Mouse (Mus musculus): ENCODE results near the gene Wdtc1.

Gene Wdtc1

DNA sequence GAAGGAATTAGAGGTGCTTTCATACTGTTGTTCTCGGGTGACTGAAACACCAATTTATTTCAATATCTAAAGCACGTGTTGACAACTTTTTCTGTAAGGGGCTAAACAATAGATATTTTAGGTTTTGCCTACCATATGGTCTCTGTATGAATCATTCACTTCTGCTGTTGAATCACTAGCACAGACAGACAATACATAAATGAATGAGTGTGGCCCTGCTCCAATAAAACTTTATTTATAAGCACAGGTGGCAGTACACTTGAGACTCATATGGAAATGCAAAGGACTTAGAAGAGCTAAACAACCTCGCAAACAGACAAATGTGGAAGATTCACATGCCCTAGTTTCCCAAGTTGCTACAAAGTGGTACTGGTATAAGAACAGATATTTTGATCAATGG is 33.6 kb downstream of the Wdtc1 start:
- no peak for DNase-seq (ENCODE audit: low read depth)

DNA sequence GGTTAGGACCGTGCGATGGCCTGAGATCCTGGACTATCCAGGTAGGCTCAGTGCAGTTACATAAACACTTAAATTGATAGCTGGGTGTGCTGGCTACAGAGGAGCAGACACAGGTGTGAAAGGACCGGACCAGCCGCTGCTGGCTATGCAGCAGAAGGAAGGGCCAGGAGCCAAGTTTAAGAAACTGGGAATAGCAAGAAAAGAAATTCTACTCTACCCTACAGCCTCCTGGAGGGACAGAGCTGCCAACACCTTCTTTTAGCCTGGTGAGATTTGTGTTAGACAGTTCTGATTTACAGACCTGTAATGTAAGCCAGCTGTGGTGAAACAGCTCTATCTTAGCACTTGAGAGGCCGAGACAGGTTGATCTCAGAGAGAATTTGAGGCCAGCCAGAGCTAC is 37.3 kb downstream of the Wdtc1 start:
- no peak for DNase-seq (ENCODE audit: low read depth)

DNA sequence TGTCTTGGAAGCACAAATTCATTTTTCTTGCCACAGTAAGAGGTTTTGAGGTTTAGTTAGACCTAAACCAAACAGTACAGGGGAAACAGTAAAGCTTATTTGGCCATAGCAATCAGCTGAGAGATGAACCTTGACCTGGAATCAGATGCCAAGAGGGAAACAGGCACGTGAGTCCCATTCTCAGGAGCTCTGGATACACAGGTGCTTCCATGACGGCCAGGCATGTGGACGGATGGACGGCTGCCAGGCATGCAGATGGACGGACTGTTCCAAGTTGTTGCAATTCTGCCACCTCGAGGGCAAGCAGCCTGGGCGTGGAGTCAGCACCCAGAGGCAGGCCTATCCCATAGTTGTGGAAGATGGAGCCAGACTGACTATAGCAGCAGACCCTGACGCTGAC is 38.4 kb downstream of the Wdtc1 start:
- no peak for DNase-seq (ENCODE audit: low read depth)

DNA sequence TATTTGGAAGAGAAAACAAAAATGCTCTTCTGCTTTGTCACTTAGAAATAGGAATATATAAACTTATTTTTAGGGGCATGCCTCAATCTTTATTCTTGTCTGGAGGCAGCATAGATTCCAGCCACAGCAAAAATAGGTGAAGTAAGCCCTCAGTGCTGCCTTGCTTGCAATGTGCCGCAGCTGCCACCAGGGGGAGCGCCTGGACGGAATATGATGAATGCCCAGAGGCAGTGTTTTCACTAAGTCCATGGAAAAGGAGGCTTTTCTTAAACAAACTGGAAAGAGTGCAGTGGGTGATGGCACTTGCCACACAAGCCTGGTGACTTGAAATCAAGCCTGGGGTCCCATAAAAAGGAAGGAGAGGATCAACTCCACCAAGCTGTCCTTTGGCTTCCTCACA is 43.3 kb downstream of the Wdtc1 start:
- peak; percentile 56 for DNase-seq (ENCODE audit: low read depth)

DNA sequence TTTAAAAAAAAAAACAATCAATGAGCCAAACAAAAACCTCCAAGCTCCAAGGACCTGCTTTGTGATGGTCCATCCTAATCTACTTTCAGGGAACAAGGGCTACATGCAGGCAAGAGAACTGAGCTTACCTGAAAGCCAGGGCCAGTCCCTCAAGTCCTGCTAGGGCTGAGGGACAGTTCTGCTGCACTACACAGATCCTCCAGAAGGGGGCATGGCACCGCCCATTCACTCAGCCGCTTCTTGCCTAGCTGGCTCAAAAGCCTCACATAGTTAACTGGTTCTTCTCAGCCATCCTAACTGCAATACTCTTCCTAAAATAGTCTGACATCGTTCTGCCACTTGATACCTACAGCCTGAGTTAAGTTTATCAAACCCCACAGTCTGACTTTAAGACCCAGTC is 46.0 kb downstream of the Wdtc1 start:
- peak; percentile 49 for DNase-seq (ENCODE audit: low read depth)

DNA sequence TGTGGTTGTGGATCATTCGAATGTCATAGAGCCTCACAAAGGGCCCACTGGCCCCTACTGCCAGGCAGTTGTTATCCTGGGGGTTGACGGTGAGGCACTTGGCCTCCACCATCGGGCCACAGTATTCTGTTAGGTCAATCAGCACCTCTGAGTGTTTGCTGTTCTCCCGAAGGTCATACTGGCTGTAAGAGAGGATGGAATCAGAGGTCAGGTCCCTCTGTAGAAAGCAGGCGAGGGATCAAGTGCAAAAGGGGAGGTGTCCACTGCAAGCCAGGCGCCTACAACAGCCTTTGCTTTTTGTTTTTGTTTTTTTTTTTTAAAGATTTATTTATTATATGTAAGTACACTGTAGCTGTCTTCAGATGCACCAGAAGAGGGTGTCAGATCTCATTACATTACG is 47.5 kb downstream of the Wdtc1 start:
- DNase-seq (ENCODE audit: low read depth), result no peak

DNA sequence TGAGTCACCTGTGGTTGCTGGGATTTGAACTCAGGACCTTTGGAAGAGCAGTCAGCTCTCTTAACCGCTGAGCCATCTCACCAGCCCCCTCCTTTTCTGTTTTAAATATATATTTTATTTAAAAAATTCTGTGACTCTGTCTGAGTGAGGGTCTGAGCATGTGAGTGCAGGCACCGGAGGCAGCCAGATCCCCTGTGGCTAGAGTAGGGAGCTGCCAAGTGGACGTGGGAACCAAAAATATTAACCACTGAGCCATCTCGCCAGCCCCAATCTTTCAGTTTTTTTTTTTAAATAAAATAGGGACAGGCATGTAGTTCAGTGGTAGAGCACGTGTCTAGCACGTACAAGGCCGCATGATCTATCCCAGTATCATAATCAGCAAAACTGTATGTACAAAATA is 48.5 kb downstream of the Wdtc1 start:
- no peak for DNase-seq (ENCODE audit: low read depth)

DNA sequence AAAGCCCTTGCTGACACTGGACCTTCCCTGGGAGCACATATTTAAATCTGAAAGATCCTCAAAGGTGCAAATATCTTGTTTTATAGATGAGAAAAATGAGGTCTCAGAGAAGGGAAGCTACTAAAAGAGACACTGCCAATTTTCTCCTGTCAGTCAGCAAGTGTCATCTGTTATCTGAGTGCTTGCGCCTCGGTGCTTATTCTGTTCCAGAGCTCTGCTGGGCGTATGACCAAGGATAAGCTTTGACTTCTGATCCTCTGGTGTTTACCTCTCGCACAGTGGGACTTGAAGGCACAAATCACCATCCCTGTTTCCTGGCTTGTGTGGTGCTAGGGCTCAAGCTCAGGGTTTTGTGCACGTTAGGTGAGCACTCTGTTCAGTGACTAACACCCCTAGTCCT is 50.6 kb downstream of the Wdtc1 start:
- DNase-seq (ENCODE audit: low read depth), result no peak

DNA sequence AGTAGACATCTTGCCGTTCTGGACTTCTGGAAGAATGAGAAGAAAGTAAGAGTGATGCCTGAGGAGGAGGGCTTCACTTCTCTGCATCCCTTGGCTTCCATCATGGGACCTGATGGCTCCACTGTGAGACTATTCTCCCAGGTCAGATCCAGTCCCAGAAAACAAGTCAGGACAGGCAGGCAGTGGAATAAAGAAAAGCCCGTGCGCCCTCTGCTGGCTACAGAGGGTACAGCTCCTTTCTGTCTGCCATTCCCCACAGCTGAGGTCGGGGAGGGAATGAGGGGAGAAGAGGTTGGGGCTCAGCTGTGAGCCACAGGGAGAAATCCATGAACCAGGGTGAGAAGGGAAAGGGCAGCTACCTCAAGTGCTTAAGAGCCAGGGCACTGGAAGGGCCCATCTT is 51.5 kb downstream of the Wdtc1 start:
- no peak for DNase-seq (ENCODE audit: low read depth)

DNA sequence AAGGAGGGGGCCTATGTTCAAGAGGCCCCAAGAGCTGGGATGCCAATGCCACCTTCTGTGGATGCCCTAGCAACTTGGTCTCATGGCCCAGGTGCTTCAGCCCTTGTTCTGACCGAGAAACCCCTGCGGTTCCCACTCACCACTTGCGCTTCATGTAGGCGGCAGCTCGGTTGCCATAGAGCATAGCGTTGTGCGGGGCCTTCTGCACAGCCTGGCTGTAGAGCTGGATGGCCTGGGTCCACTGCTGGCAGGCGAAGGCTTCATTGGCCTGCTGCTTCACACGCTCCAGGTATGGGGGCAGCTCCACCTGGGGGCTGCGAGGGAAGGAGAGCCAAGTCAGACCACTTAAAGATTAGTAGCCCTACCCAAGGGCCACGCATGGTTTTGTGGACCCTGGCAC is 52.9 kb downstream of the Wdtc1 start:
- no peak for DNase-seq (ENCODE audit: low read depth)

DNA sequence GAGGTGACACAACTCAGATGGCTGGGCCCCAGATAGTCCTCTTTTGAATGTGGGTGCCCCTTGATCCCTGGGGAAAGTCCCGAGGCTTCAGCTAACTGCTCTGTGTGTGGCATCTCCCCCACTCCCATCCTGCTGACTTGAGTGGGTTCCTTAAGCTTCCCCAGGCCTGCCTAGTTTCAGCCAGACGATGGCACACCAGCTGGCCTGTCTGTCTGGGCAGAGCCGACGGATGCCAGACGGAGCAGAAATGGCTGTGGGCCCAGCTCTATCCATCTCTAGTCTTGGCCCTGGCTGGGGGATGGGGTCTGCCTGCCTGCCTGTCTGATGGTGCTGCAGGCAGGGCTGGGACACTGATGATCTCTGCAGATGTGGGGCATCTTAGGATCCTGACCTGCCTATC is 53.6 kb downstream of the Wdtc1 start:
- DNase-seq (ENCODE audit: low read depth), result no peak

DNA sequence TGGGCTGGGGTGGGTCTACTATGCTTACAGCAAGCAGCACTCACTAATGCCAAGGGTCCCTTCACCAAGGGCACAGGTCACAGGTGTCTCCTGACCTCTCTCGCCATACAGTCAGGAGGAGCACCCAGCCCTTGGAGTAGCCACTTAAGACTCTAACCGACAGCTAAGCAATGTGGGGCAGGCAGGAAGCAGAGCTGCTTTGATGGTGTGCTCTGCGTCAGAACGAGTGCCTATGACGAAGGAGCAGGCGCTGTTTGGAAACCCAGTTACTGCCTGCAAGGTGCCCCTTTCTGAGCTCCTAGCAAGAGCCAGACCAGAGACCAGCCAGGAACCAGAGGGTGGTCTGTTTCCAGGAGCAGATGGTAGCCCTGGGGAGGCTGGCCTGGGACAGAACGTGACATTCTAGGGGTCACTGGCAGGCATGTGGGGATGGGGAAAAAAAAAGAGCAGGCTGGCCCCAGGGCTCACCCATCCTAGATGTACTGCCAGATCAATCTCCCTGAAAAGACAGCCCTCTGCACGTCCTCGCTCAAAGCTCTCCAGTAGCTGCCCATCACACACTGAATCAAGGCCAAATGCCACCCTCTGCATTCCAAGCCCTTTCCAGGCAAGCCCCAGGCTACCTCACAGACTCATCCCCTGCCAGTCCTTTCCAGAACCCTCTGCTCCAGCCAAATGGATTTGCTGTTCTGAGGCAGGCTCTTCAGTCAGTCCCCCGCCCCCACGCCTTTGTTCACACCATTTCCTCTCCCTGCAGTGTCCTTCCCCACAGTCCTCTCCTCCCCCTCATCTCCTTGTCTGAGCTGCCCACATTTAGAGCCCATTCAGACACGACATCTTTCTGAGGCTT is 54.5 kb downstream of the Wdtc1 start:
- DNase-seq (ENCODE audit: low read depth), result no peak

DNA sequence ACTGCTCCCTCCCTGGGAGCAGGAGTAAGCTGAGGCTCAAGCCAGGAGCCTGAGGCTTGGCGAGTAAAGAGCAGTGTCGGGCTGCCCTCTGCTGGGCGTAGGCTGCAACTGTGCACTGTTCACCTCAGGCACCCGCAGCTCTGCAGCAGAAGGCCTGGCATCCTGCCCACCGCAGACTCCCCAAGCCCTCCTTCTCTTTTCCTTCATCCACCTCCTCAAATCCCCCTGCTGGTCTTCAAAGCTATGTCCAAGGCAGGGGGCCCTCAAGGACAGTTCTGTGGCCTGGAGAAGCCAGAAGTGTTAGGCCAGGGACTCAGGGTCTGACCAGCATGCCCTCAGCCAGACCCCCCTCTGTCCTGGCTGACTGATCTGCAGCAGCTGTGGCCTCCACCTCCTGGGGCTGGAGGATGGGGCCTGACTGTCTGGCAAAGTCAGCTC is 55.5 kb downstream of the Wdtc1 start:
- DNase-seq (ENCODE audit: low read depth), result peak; percentile 41

DNA sequence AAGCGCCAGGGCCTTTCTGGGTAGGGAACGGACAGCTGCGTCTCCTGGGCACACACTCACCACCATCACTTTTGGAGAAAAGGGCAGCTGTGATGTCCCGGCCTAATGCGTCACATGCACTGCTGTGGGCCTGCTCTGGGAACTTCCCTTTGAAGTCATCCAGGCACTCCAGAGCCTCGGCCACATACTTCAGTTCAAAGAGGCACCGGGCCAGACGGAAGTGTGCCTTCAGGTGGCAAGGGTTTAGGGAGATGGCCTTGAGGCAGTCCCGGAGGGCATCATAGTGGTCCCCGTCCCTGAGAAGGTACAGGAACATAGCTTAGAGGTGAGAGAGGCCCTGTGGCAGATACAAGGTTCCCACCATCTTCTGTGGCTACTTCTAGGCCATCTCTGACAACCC is 55.9 kb downstream of the Wdtc1 start:
- DNase-seq (ENCODE audit: low read depth), result no peak

DNA sequence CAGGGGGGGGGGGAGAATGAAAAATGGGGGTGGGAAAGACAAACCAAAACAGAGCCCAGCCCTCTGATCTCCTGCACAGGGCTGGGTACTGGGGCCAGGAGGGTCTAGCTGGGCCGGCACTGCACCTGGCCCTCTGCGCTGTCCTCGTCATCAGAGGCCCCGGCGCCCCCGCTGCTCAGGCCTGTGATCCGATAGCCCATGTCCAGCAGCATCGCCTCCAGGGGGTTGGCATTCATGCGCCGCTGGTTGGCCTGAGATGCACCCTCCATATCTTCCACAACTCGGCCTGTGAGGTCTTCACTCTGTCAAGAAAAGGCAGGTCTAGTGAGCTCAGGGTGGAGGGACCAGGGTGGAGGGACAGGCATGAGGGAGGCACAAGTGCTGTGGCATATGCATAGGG is 59.2 kb downstream of the Wdtc1 start:
- DNase-seq (ENCODE audit: low read depth), result no peak

DNA sequence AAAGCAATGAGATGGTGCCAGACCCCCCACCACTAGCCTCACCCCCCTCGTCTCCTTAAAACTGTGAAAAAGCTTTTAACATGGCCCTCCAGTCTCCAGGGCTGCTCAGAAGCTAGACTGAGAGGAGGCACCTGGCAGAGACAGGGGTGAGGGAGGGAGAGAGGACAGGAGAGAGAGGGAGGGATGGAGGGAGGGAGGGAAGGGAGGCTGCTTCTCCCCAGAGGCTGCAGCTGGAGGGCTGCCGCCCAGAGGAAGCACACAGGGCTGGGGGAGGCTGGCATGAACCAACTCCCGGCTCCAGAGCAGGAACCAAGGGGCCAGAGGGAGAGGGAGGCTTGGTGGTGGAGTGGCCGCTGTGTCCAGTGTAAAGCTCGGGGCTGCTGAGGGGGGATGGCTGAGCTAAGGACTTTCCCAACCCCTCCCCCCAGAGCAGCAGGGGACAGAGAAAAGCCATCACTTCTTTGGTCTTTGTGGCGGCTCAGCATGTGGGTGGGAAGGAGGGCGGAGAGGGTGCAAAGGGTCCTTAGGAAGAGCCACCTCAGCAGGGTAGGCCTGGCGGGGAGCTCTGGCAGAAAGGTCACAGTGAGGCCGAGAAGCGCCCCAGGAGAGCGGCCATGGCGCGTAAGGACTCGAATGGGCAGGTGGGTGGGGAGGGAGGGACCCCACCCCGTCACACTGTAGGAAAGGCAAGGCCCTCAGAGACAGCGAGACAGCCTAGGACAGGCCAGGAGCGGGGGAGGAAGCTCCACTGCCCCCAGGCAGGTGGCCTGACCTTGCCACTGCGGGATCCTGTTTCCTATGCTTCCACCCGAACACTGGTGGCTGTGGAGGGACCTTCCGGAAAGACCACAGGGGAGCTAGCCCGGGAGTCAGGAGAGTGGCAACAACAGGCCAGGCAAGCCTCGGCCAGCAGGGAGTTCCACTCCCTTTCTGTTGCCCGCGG is 60.1 kb downstream of the Wdtc1 start:
- no peak for DNase-seq (ENCODE audit: low read depth)

DNA sequence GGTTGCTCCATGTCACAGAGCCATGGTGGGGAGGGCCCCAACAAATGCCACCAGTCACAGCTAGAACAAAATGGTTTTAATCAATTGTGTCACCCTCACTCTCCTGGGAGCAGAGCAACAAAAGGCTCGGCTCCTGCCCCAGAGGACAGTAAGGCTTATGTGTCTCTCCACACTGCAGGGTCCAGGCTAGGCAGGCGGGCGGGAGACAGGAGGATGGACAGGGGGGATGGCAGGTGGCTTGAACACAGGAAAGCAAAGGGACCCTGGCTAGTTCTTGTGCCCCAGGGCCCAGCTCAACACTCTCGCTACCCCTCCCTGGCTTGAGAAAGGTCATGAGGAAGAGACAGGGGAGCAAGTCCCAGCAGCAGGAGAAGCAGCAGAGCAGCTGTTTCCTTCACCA is 60.9 kb downstream of the Wdtc1 start:
- no peak for DNase-seq (ENCODE audit: low read depth)

DNA sequence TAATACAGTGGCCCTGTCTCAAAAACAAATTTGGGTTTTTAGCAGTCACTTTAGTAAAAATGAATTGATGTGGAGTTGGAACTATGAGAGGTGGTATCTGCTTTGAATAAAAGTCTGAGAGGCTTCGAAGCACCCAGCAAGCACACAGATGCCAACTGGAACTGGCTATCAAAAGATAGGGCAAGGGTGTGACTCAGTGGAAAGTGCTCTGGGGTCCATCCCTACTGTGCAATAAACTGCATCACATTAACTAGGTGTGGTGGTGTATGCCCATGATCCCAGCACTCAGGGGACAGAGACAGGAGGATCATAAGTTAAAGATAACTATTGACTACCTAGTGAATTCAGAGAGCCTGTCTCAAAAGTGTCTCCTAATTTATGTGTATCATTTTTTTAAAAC is 62.0 kb downstream of the Wdtc1 start:
- DNase-seq (ENCODE audit: low read depth), result no peak

DNA sequence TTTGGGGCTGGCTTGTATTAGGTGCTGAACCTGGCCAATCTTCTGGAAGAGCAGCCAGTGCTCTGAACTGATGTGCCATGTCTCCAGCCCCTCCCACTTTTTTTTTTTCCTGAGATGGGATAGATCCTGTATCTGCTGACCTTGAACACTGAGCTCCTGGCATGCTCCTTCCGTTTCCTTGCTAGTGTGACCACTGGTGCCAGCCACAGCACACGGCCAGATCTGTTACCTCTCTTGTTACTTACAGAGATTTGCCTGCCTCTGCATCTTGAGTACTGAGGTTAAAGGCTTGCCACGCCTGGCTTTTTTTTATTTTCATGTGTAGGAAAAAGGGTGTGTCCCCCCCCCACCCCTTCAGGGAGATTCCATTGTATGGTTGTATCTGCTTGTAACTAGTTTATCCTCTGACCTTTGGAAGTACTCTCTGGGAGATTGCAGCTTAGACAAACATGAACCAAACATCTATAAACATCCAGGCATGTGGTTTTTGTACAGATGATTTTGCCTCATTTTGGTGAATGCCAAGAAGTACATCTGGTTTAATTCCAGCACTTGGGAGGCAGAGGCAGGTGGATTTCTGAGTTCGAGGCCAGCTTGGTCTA is 66.7 kb downstream of the Wdtc1 start:
- no peak for DNase-seq (ENCODE audit: low read depth)

DNA sequence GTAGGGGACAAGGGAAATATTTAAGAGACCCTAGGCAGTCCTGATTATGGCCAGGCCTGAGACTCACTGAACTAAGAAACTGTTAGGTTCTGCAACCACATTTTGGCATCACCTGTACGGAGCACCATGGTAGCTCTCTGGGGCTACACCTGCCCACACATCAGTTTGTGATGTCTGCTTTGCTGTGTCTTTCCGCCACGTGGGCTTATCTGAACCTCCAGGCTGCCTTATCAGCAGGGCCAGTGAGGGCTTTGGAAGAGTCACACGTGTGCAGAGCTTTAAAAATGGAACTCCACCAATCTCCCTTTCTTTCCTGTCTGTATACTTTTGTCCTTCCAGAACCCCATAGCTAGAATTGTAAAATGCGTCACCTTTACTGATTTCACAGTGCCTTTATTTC is 67.3 kb downstream of the Wdtc1 start:
- DNase-seq (ENCODE audit: low read depth), result no peak

DNA sequence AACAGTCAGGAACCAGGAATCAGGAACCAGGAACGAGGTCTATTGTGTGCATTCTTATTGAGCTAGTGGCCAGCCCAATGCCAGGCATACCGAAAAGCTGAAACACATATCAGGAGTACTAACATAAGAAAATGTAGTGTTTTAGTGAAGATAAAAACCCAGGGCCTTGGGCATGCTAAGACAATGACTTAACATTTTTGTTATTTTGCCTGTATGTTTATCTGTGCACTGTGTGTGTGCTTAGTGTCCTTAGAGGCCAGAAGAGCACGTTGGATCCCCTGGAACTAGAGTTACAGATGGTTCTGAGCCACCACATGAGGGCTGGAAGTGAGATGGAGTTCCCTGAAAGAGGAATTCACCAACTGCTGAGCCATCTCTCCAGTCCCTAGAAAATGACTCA is 68.0 kb downstream of the Wdtc1 start:
- DNase-seq (ENCODE audit: low read depth), result no peak

DNA sequence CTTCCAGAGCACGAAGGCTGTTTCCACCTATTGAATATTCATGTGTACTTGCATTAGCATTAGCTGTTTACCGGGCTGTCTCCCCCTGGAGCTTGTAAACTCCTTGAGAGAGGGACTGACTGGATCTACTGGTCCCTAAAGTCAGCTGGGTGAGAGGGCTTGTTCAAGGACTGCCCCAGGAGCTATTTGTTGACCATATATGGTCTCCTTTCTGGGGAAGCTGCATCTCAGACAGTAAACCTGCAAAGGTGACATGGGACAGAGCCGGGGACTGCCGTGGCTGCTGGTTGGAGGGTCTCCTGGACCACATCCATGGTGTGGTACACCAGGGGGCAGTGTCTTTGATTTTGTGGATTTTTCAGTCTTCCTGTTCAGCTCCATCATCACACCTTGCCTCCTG is 70.6 kb downstream of the Wdtc1 start:
- DNase-seq (ENCODE audit: low read depth), result no peak

DNA sequence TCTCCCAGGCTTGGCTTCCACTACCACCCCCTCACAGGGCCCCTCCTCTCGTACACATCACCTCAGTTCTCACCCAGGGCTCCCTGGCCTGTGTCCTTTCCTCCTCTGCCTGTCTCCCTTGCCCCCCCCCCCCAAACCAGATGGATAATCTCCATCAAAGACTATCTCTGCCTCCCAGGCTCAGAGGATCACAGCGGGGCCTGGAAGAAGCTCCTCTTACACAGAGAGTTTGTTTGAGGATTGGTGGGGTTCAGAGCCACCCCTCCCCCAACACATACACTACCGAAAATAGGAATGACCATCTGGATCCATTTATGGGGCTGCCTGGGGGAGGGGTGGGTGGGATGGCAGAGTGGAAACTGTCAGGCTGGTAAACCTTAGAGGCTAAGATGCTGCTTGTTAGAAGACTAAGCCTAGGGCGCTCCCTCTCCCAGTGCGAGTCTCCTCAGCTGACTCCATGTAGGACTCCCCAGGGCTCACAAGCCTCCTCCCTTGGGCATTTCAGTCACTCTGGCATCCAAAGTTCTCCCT is 71.3 kb downstream of the Wdtc1 start:
- DNase-seq (ENCODE audit: low read depth), result no peak

All from fibroblast of lung, adult 2 months (primary cell).